Mouse (Mus musculus) forebrain, embryonic 13.5 days (tissue): ENCODE measurements around the gene Lpar1. TPM values are rescaled to one million over a fixed set of nuclear protein-coding genes. Genes with fewer than 3 reads are reported as not detected.

Experiments used
- ATAC-seq: fragments of 200-750 bp; cut with Nextera tagmentation; 2 replicates; pipeline ENCODE4 v1.8.0; 2017
- H3K27ac ChIP-seq: fragments of 300-500 bp; sonication (generic); 2 replicates; pipeline ENCODE4 v1.5.1; 2015; ENCODE audit warnings: inconsistent platforms, mild to moderate bottlenecking, moderate library complexity
- H3K27me3 ChIP-seq: fragments of 300-500 bp; sonication (generic); 2 replicates; pipeline ENCODE4 v1.6.1; 2015; ENCODE audit warnings: mild to moderate bottlenecking, inconsistent platforms
- H3K36me3 ChIP-seq: fragments of 300-500 bp; sonication (generic); 2 replicates; pipeline ENCODE4 v1.6.1; 2015; ENCODE audit warnings: mild to moderate bottlenecking, inconsistent platforms; ENCODE audit not compliant: poor library complexity, severe bottlenecking
- H3K4me1 ChIP-seq: fragments of 300-500 bp; sonication (generic); 2 replicates; pipeline ENCODE4 v1.6.1; 2015; ENCODE audit warnings: inconsistent platforms
- H3K4me2 ChIP-seq: fragments of 300-500 bp; sonication (generic); 2 replicates; pipeline ENCODE4 v1.6.1; 2015; ENCODE audit warnings: inconsistent platforms, mild to moderate bottlenecking, moderate library complexity
- H3K4me3 ChIP-seq: fragments of 300-500 bp; sonication (generic); 2 replicates; pipeline ENCODE4 v1.5.1; 2015; ENCODE audit warnings: mild to moderate bottlenecking, inconsistent platforms
- H3K9ac ChIP-seq: fragments of 300-500 bp; sonication (generic); 2 replicates; pipeline ENCODE4 v1.6.1; 2015; ENCODE audit warnings: mild to moderate bottlenecking, inconsistent platforms
- H3K9me3 ChIP-seq: fragments of 300-500 bp; sonication (generic); replicated peaks from 2 replicates; pipeline ENCODE4 v1.6.1; 2016; ENCODE audit warnings: inconsistent platforms
- WGBS: fragments of 180-500 bp; shearing (Covaris S2); methylation state at CpG from one replicate; pipeline ENCODE4 v1.1.7; 2015; 5-methylcytosine and 5-hydroxymethylcytosine counted together
- microRNA-seq: library from miRNA; unstranded; fragments of <30 nt; microRNA quantifications from one replicate; pipeline ENCODE4, GENCODE M21; 2016
- polyA plus RNA-seq: library from polyadenylated mRNA; unstranded; fragments of >200 nt; fragmentation: Nextera tagmentation; extraction: Ambion mirVana; gene quantifications from 2 replicates; pipeline ENCODE4 v1.2.1, GENCODE M21; 2015

The Lpar1 gene
- polyA plus RNA-seq, 1 experiment from 2014 or later: 35.7 TPM

- ATAC-seq: no peak
- no peaks in the 10 kb centered on the region for H3K4me1 ChIP-seq
- H3K9ac ChIP-seq: no peak overlapping the region
- H3K27ac ChIP-seq: no peak overlapping the region
- H3K4me2 ChIP-seq: no peak overlapping the region
- H3K36me3 ChIP-seq: no peaks in the 10 kb centered on the region
- no peaks in the 10 kb centered on the region for H3K27me3 ChIP-seq
- H3K4me3 ChIP-seq: no peak overlapping the region
- H3K9me3 ChIP-seq: no peaks in the 10 kb centered on the region
- WGBS: 51% methylated on average over 5 of the region's 5 CpGs
Observed at GRCm38 (mm10) chr4:58419225-58419624, 134.5 kb downstream of the Lpar1 start.

GRCm38 (mm10) chr4:58417319-58417718, 136.4 kb downstream of the Lpar1 start:
- 79% methylated on average over 4 of the region's 4 CpGs for WGBS
- no peaks in the 10 kb centered on the region for H3K4me1 ChIP-seq
- H3K9ac ChIP-seq: no peak overlapping the region
- no peak overlapping the region for H3K4me3 ChIP-seq
- no peak overlapping the region for H3K4me2 ChIP-seq
- H3K36me3 ChIP-seq: no peaks in the 10 kb centered on the region
- H3K9me3 ChIP-seq: no peaks in the 10 kb centered on the region; the same call in 1 of the 2 replicates
- no peak for ATAC-seq
- H3K27ac ChIP-seq: no peak overlapping the region
- no peaks in the 10 kb centered on the region for H3K27me3 ChIP-seq

GRCm38 (mm10) chr4:58415537-58415936, 138.2 kb downstream of the Lpar1 start:
- Histone ChIP-seq H3K4me3 (no peak overlapping the region), H3K27me3 (no peaks in the 10 kb centered on the region), H3K9ac (no peak overlapping the region), H3K27ac (no peak overlapping the region), H3K4me2 (no peak overlapping the region), H3K4me1 (no peaks in the 10 kb centered on the region), H3K9me3 (no peaks in the 10 kb centered on the region; the same call in 1 of the 2 replicates), H3K36me3 (no peaks in the 10 kb centered on the region)
- ATAC-seq: no peak
- WGBS: 99% methylated on average over 3 of the region's 3 CpGs

- H3K9me3 ChIP-seq: no peaks in the 10 kb centered on the region; the same call in 1 of the 2 replicates
- no peaks in the 10 kb centered on the region for H3K36me3 ChIP-seq
- H3K27me3 ChIP-seq: no peaks in the 10 kb centered on the region
- 79% methylated on average over 13 of the region's 13 CpGs for WGBS
- H3K9ac ChIP-seq: no peak overlapping the region
- H3K4me2 ChIP-seq: no peak overlapping the region
- H3K27ac ChIP-seq: no peak overlapping the region
- no peak overlapping the region for H3K4me3 ChIP-seq
- no peaks in the 10 kb centered on the region for H3K4me1 ChIP-seq
- ATAC-seq: no peak
Observed at GRCm38 (mm10) chr4:58413188-58414185, 140.2 kb downstream of the Lpar1 start.

GRCm38 (mm10) chr4:58401973-58402501, 151.7 kb downstream of the Lpar1 start:
- H3K4me3 ChIP-seq: no peak overlapping the region
- ATAC-seq: peak; percentile 38; the same call in 1 of the 2 replicates
- no peaks in the 10 kb centered on the region for H3K36me3 ChIP-seq
- 76% methylated on average over 4 of the region's 4 CpGs for WGBS
- no peak overlapping the region for H3K9ac ChIP-seq
- H3K9me3 ChIP-seq: no peaks in the 10 kb centered on the region
- no peaks in the 10 kb centered on the region for H3K4me1 ChIP-seq
- no peaks in the 10 kb centered on the region for H3K27me3 ChIP-seq
- no peak overlapping the region for H3K27ac ChIP-seq
- no peak overlapping the region for H3K4me2 ChIP-seq

GRCm38 (mm10) chr4:58400861-58401341, 152.8 kb downstream of the Lpar1 start:
- no peak overlapping the region for H3K4me2 ChIP-seq
- no peaks in the 10 kb centered on the region for H3K27me3 ChIP-seq
- H3K4me1 ChIP-seq: no peaks in the 10 kb centered on the region
- H3K9ac ChIP-seq: no peak overlapping the region
- 84% methylated on average over 12 of the region's 12 CpGs for WGBS
- peak; percentile 82; the same call in 1 of the 2 replicates for ATAC-seq
- no peak overlapping the region for H3K4me3 ChIP-seq
- H3K27ac ChIP-seq: no peak overlapping the region
- no peaks in the 10 kb centered on the region for H3K36me3 ChIP-seq
- H3K9me3 ChIP-seq: no peaks in the 10 kb centered on the region

Small RNA genes within 50 kb of the gene (microRNA-seq; reads per million reads assigned to microRNA genes)
- 1.3 reads per million for gene Mir3095

Other genes starting within 250 kb of the Lpar1 start
- gene Olfr267, start 233.8 kb upstream of the Lpar1 start, polyA plus RNA-seq: 0.09 TPM in 1 of 2 replicates, not detected in the other